Mouse (Mus musculus): Measurements from ENCODE around the gene BC107364.
"Not testable (repeated sequence)": the region's sequence is repeated elsewhere in the genome, so short reads cannot be mapped to it uniquely, and the experiment has no call there.

BC107364 gene

GRCm38 (mm10) chr3:96452262-96452661, at the start of gene BC107364:
BC107364 (minus strand) TSS chr3:96452306.
- in situ Hi-C loops (cut with MboI, MseI) = not testable (repeated sequence)

GRCm38 (mm10) chr3:96501391-96502115, 49.4 kb upstream of the BC107364 start:
- in situ Hi-C loops (cut with MboI, MseI) = loop anchor here (5.0 kb wide), 1 partner anchor 76 kb away; the partner anchor contains the start of gene Gm16253

DNA sequence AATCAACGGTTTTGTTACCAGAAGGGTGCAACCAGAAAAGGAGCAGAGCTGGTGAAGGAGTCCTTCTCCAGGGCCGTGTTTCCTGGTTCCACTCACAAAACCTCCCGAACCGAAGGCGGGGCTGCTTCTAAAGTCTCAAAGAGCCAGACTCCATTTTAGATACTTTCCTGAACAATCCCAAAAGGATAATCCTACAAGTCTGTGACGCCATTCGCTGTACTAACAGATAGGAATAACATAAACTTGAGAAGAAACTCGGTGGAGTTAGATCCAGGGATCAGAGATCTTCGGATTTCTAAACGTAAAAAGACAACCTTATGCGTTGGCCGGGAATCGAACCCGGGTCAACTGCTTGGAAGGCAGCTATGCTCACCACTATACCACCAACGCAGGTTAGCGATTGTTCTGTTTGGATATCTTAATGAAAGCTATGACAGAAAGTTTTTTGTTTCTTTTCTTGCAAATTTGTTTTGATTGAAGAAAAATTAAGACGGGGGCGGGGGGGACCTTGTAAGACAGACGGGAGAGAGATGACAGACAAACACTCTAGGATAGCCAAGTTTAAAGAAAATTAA, 48.7 kb upstream of the BC107364 start:
- in situ Hi-C loops (cut with MboI, MseI) = loop anchor here (5.0 kb wide), 1 partner anchor 77 kb away; the partner anchor contains the start of gene Gm16253

DNA sequence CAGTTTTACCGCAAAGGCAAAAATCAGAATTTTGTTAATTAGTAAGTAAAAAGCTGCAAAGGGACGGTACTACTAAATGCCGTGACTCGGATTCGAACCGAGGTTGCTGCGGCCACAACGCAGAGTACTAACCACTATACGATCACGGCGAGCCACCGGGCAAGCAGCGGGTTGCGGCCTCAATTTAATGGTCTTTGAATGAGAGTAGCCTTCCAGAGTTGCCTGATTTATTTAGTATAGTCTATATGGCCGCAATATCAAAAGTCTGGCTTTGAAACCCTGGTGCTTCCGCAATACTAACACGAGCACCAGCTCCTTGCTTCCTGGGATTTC, 48.1 kb upstream of the BC107364 start:
- in situ Hi-C loops (cut with MboI, MseI) = loop anchor here (5.0 kb wide), 1 partner anchor 77 kb away; the partner anchor contains the start of gene Gm16253

DNA sequence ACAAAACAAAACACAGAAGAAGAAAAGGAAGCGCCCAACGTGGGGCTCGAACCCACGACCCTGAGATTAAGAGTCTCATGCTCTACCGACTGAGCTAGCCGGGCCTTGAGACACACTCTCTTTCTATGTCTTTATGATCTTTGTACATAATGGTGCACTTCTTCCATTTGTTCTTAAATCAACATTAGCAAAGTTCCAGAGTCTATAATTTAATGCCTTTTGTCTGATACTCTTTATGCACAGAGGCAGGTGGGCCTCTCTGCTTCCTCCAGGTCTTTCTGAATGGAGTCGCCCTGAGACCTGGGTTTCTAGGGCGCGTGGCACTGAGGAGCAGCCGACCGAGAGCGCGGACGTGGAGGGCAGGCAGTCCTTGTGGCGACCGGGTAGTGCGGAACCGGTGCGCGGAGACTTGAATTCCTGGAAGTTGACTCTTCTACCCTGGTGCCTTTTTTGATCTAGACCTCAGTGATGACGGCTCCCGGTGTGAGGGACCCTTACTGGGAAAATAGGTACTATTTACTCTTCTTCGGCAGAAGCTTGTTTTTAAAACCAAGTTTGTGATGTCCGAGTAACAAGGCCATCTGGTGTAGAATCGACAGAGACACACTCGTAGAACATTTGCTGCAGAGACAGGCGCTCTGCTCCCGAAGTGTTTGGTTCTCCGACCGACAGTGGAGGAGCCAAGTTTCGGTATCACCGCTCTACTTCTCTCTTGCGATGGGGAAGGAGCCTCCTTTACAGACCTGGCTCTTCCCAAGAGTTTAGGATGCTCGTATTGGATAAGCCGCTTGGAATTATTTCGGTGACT, 47.6 kb upstream of the BC107364 start:
- in situ Hi-C loops (cut with MboI, MseI) = loop anchor here (5.0 kb wide), 1 partner anchor 78 kb away; the partner anchor contains the start of gene Gm16253

- in situ Hi-C loops (cut with MboI, MseI) = no loop called here
Observed at GRCm38 (mm10) chr3:96498476-96499245, 46.6 kb upstream of the BC107364 start.

DNA sequence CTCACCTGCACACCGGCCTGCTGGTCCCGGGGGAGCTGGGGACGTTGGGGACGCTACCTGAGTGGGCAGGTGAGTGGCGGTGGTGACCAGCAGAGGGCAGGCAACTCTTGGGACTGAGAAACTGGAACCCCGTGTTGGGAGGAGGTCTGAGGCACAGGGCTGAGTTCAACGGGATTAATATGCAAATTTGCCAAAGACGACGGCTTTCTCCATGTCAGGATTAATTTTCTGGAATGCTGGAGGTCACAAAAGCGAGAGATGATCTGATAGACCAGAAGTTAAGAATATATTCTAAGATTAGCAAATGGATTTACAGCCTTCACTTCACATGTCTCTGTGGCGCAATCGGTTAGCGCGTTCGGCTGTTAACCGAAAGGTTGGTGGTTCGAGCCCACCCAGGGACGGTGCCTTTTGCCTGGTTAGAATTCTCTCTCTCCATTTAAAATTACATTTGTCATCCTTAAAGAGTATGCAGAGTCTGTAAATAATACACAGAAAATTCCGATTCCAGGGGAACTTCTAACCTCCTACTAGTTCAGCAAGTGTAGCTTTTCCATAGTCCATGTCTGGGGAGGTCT, 45.4 kb upstream of the BC107364 start:
- in situ Hi-C loops (cut with MboI, MseI) = no loop called here

DNA sequence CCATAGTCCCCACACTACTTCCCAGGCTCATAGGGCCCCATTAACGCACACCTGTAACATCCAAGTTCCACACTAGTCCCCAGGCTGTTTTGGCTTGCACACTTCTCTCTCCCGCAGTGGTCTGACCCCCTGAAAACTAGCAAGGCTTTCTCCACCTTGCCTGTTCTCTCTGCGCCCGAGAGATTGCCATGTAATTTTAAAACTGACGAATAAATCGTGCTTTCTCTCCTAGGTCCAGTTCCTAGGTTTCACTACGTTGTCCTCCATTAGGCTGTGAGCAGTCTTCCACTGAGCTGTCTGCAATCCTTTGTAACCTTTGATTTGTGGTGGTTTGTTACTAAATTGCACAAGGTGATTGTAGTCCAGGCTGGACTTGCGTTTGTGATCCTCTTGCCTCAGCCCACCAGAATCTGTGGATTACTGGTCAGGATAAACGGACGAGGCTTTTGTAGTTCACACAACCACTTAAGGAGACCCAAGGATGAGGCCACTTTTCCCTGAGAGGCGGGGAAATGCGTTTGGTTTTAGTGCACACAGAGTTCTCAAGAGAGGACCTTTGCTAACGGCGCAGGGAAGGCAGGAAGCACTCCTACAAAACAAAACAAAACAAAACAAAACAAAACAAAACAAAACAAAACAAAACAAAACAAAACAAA, 44.6 kb upstream of the BC107364 start:
- in situ Hi-C loops (cut with MboI, MseI) = not testable (repeated sequence)

DNA sequence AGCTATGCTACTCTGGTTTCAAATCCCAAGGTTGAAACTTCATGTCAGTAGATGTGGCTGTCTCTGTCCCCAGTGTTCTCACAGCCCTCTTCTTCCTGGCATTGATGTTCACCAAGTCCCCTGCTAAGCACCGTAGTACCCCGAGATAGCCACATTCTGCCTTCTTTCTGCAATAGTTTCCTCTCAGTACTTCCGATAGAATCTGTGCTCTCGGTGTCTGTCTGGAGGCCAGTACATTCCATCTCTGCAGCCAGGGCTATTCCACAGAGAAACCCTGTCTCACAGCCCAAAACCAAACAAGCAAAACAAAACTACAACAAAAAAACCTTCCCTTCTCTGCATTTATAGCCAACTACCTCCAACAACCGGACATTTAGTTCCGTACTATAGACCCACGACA, 44.1 kb upstream of the BC107364 start:
- in situ Hi-C loops (cut with MboI, MseI) = no loop called here

DNA sequence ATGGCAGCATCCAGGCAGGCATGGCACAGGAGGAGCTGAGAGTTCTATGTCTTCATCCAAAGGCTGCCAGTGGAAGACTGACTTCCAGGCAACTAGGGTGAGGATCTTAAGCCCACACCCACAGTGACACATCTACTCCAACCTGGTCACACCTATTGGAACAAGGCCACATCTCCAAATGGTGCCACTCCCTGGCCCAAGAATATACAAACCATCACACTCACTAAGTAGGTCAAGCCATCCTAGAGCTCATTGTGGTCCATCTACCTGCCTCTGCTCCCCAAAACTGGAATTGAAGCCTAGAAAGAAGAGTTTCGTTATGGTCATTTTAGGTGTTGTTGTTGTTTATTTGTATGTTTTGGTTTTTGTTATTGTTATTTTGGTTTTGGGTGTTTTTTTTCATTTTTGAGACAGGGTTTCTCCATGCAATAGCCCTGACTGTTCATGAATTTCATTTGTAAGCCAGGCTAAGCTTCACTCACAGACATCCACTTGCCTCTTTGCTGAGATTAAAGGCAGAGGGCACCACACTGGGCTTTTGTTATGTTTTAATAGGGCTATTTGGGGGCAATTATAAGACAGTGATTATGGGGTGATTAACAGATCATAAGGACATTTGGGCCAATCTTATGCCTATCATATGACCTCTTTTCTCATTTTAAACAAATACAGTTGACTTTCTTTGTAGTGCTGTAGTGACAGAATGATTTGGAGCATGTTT, 43.5 kb upstream of the BC107364 start:
- in situ Hi-C loops (cut with MboI, MseI) = no loop called here

GRCm38 (mm10) chr3:96494912-96495311, 42.8 kb upstream of the BC107364 start:
- in situ Hi-C loops (cut with MboI, MseI) = no loop called here

DNA sequence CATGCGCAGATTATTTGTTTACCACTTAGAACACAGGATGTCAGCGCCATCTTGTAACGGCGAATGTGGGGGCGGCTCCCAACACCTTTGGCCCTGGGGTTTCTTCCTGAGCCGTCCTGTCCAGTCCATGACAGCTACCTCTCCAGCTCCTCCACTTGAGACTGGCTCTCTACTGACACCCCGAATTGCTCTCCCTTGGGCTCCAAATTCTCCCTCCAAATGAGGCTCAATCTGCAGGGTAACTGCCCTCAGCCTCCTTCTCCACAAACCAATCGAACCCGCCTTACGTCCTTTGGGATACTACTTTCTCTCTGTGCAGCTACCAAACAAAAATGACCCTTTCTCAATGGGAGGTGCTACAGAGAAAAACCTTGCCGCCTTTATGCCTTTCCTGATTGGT, 42.4 kb upstream of the BC107364 start:
- in situ Hi-C loops (cut with MboI, MseI) = not testable (repeated sequence)

DNA sequence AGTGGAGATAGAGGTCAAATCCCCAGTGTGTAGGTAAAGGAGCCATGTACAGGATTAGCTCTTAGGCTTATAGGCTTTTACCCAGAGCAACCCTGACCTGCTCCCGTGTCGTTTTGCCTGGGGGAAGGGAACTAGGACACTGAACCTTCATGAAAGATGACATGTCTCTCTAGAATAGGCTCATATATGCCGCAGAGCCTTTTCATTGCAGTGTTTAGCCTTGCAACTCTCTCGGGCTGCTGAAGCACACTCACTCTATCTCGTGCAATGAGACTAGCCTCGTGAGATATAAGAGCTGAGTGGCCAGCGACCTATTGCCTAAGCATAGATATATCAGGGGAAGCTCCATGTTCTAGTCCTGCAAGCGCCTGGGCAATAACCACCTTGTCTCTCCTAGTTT, 37.5 kb upstream of the BC107364 start:
- in situ Hi-C loops (cut with MboI, MseI) = not testable (repeated sequence)

DNA sequence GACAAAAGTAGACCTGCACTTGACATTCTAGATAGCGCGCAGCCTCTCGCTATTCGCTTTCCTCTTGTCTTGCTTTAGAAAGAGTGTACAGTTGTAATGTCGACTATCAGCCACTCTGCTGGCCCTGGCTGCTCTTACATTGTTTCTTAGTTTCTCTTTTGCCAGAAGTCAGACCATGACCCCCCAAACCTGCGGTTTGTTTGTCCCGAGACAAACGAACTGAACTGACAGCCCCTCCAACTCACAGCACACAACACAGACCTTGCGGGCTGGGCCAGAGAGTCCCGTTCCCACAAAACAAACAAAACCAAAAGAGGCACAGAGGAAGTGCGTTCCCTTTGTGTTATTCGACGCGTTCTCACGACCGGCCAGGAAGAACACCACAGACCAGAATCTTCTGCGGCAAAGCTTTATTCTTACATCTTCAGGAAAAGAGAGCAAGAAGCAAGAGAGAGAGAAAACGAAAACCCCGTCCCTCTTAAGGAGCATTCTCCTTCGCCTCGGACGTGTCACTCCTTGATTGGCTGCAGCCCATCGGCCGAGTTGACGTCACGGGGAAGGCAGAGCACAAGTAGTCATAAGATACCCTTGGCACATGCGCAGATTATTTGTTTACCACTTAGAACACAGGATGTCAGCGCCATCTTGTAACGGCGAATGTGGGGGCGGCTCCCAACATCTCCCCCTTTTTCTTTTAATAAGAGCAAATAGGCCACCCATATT, 37.0 kb upstream of the BC107364 start:
- in situ Hi-C loops (cut with MboI, MseI) = not testable (repeated sequence)

DNA sequence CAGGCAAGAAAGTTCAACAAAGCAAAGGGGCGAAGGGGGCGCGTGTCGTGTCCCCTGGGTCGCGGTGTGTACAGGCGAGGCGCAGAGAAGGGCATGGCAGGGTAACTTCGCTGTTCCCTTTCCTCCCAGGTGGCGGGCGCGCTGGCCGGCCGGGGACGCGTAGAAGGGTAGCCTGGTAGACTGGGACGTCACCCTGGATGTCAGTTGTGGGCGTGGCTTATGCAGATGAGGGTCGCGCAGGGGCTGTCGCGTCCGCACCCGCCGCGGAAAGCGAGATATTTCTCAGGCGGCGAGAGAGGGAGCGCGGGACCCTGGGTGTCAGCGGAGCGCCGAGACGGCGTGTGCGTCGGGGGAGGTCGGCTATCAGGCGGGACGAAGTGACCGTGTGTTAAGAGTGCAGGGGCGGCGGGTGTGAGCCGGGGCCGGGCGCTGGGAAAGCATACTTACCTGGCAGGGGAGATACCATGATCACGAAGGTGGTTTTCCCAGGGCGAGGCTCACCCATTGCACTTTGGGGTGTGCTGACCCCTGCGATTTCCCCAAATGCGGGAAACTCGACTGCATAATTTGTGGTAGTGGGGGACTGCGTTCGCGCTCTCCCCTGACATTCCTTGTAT, 36.3 kb upstream of the BC107364 start:
- in situ Hi-C loops (cut with MboI, MseI) = not testable (repeated sequence)

DNA sequence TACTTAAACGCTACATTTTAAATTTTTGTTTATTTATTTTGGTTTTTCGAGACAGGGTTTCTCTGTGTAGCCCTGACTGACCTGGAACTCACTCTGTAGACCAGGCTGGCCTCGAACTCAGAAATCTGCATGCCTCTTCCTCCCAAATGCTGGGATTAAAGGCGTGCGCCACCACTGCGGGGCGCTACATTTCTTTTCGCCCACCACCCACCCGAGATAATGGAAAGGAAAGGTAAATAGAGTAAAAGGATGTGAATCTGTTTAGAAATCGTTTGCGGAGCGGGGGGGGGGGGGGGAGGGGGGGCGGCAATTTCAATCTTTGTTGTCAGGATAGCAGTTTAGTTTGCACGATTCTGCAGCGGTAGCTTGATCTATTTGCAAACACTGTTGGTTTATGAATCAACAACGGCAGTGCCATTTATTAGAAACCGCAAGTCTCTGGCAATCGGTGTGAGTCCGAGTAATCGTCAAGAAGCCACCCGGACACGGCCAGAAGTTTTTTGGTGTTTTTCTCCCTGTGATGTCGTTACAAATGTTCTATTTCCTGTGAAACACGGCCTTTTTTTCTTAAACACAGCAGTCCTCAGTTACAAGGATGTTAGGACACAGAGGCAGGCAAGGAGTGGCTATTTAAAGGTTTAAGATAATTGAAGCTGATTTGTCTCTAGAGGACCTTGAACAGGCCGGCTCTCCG, 35.6 kb upstream of the BC107364 start:
- in situ Hi-C loops (cut with MboI, MseI) = no loop called here

DNA sequence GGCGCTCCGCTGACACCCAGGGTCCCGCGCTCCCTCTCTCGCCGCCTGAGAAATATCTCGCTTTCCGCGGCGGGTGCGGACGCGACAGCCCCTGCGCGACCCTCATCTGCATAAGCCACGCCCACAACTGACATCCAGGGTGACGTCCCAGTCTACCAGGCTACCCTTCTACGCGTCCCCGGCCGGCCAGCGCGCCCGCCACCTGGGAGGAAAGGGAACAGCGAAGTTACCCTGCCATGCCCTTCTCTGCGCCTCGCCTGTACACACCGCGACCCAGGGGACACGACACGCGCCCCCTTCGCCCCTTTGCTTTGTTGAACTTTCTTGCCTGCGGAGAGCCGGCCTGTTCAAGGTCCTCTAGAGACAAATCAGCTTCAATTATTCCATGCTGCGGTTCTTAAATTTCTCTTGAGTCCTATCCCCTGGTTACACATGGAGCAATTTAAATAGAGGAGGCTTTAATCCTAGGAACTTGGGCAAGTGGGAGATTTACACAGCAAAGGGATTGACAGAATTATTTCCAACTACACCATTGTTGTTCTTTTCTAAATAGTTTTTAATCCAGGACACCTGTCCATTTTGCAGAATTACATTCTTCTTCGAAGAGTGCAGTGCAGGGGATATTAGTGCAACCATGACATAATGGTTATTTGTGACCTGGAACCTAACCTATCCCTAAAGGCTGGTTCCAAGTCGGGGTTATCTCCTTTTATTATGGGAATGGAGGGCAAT, 34.9 kb upstream of the BC107364 start:
- in situ Hi-C loops (cut with MboI, MseI) = not testable (repeated sequence)

All from T-helper 1 cell (primary cell).